Mouse (Mus musculus): ENCODE measurements at regions not wholly inside any gene's neighbourhood (a gene's known extent, or its start where the extent isn't known, plus 50 kb on each side); places are given as distances from the start of the nearest gene placed in this dataset.
"Not testable (repeated sequence)": the region's sequence is repeated elsewhere in the genome, so short reads cannot be mapped to it uniquely, and the experiment has no call there.

DNA sequence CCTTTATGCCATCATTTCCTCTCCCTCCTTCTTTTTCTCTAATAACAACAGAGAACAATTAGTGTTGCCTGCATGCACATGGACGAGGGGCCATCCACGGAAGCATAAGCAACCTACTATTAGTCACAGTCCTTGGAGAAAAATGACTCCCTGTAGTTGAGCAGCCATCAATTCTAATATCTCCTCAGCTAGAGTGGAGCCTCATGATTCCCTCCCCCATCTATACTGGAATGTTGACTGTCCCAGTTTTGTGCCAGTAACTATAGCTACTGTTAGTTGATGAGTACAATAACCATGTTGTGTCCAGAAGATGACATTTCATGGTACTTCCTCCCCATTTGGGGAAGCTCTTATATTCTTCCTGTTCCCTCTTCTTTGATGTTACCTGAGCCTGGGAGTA, 64.3 kb upstream of the Rtn4 start:
- DNase-seq: no peak

DNA sequence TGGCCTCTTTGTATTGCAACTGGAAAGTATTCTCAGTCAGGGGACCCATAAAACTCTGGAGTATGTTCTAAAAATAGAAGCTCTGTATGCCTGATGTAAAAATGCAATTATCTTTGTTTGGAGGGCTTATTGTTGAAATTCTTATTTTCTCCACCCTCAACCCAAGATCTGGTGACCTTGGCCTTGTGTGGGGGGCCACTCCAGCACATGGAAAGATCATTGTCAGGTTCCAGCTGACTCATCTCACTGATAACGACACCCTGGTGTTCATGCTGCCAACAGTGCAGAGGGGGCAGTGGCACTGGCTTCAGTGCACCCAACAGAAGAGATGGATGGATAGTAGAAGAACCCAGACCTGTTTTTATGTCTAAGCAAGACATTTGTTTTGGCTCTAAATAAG, 60.3 kb upstream of the Rtn4 start:
- DNase-seq: no peak

GRCm38 (mm10) chr11:29633288-29633687, 59.5 kb upstream of the Rtn4 start:
- DNase-seq: not testable (repeated sequence)

GRCm38 (mm10) chr11:29636759-29637200, 56.0 kb upstream of the Rtn4 start:
- peak; percentile 82 for DNase-seq

DNA sequence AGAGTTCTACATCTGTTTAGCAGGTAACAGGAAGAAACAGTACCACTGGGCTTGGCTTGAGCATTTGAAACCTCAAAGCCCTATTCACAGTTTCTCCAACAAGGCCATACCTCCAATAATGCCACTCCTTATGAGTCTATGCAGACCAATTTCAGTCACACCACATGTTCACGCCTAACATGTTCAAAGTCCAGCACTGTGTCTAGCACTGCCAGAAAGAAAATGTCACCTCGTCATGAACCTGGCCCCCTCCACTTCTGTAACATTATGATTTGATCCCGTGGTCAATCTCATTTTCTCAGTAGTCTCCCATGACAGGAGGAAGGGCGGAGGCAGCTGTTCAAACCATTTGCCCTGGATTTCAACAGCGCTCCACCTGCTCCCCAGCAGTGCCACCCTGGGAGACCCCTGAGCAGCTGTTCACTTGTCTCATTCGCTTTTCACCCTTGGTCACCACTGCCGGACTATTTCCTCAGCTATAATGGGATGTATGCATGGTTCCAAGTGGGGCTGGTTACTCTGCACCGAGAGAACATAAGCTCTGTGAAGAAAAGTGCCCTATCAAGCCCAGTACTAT, 54.6 kb upstream of the Rtn4 start:
- DNase-seq: no peak

GRCm38 (mm10) chr11:29638861-29639260, 53.9 kb upstream of the Rtn4 start:
- peak; percentile 28 for DNase-seq
